ENCODE assay signal across 8 mouse cellular contexts in the genomic region with DNA sequence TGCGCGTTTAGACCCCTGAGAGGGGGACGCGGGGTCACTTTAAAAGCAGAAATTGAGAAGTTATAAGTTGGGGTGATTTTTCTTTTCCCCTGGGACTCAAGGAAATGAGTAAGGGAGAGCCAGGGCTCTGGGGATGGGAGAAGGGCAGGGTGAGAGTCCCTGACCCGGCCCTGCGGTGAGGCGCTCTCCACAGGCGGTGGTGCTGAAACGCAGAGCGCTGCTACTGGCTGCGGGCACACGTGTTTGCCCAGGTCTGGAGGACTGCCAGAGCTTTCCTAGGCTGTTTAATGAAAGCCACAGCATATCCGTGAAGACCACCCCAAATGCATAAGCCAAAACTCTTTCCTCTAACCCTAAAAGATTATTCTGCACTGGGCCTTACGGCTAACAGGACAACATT. TPM values are rescaled to one million over a fixed set of nuclear protein-coding genes. Genes with fewer than 3 reads are reported as not detected.
DNase-seq lines count a peak whose midpoint lies in the region; ATAC-seq and TF ChIP-seq lines count a peak whose summit lies in the region.

No protein-coding gene starts in this region.

- DNase-seq in brain, embryonic 14.5 days (ENCODE audit: low read depth): peak; percentile 78
- peak; percentile 55 for DNase-seq in kidney, postnatal 0 days (ENCODE audit: low spot score)
- peak; percentile 77 for DNase-seq in retina, embryonic 14.5 days (ENCODE audit: low spot score)
- DNase-seq in yolk sac, embryonic 10.5 days (ENCODE audit: low spot score): peak; percentile 52

- no peak for TF ChIP-seq POLR2A in brain, embryonic 14.5 days (IDR thresholded peaks at IDR 0.05; ENCODE audit: borderline replicate concordance, extremely low read depth, insufficient read depth, insufficient read length, poor library complexity, severe bottlenecking)
- no peak for TF ChIP-seq POLR2A in embryonic fibroblast, embryonic 13.5 days (IDR thresholded peaks at IDR 0.05; ENCODE audit: low read depth, low read length)

- H3K36me3 ChIP-seq in E14TG2a.4 (ENCODE audit: insufficient read depth, low read length): no peaks in the 10 kb centered on the region
- no peaks in the 10 kb centered on the region for H3K36me3 ChIP-seq in heart, embryonic 16.5 days (ENCODE audit: control insufficient read depth, insufficient read depth)
- no peaks in the 10 kb centered on the region for H3K36me3 ChIP-seq in kidney, postnatal 0 days (ENCODE audit: insufficient read depth, low read length)
- no peaks in the 10 kb centered on the region for H3K36me3 ChIP-seq in lung, embryonic 16.5 days (ENCODE audit: control insufficient read depth, insufficient read depth, low read length)

- peaks cover 15% of the 10 kb centered on the region for H3K4me1 ChIP-seq in E14TG2a.4 (replicated peaks; ENCODE audit: low read depth, low read length)
- no peaks in the 10 kb centered on the region for H3K4me1 ChIP-seq in embryonic fibroblast, embryonic 13.5 days (ENCODE audit: control insufficient read depth, insufficient read depth, low read length)
- peaks cover 15% of the 10 kb centered on the region for H3K4me1 ChIP-seq in heart, embryonic 16.5 days (ENCODE audit: control insufficient read depth, insufficient read depth, low read length)
- H3K4me1 ChIP-seq in kidney, postnatal 0 days (replicated peaks; ENCODE audit: insufficient read depth, low read length): peaks cover 7% of the 10 kb centered on the region; the same call in 1 of the 2 replicates
- H3K4me1 ChIP-seq in lung, embryonic 16.5 days (replicated peaks; ENCODE audit: control insufficient read depth, insufficient read depth, low read length): peaks cover 7% of the 10 kb centered on the region; the same call in 1 of the 2 replicates

- no peak for ATAC-seq in heart, embryonic 16.5 days (replicated peaks; ENCODE audit: extremely low read depth, insufficient read depth, low FRiP score)
- ATAC-seq in kidney, postnatal 0 days (replicated peaks; ENCODE audit: low FRiP score, low read depth): 0 out of 2 replicates have a peak, but pooled peaks have one; percentile 73
- peak; percentile 79; the same call in 1 of the 2 replicates for ATAC-seq in lung, embryonic 16.5 days (ENCODE audit: low read depth)

- H3K27me3 ChIP-seq in E14TG2a.4 (ENCODE audit: insufficient read depth, low read length): peaks cover 64% of the 10 kb centered on the region
- H3K27me3 ChIP-seq in heart, embryonic 16.5 days (ENCODE audit: control insufficient read depth, insufficient read depth, low read length): peaks cover 42% of the 10 kb centered on the region
- peaks cover 32% of the 10 kb centered on the region for H3K27me3 ChIP-seq in kidney, postnatal 0 days (ENCODE audit: insufficient read depth, low read length)
- H3K27me3 ChIP-seq in lung, embryonic 16.5 days (ENCODE audit: control insufficient read depth, insufficient read depth, low read depth, low read length): peaks cover 34% of the 10 kb centered on the region

- no peak overlapping the region for H3K9ac ChIP-seq in heart, embryonic 16.5 days (ENCODE audit: low read length)
- H3K9ac ChIP-seq in kidney, postnatal 0 days (ENCODE audit: low read depth, low read length): no peak overlapping the region
- H3K9ac ChIP-seq in lung, embryonic 16.5 days (ENCODE audit: low read length): no peak overlapping the region

- WGBS in heart, embryonic 16.5 days: 5% methylated on average over 14 of the region's 14 CpGs
- 7% methylated on average over 14 of the region's 14 CpGs for WGBS in kidney, postnatal 0 days
- WGBS in lung, embryonic 16.5 days: 5% methylated on average over 14 of the region's 14 CpGs

- H3K4me3 ChIP-seq in E14TG2a.4 (replicated peaks; ENCODE audit: low read length): peak overlapping the region; percentile 80
- peak overlapping the region; percentile 25; the same call in 1 of the 2 replicates for H3K4me3 ChIP-seq in embryonic fibroblast, embryonic 13.5 days (ENCODE audit: insufficient read depth, low read length)
- peak overlapping the region; percentile 41 for H3K4me3 ChIP-seq in heart, embryonic 16.5 days (ENCODE audit: low read length)
- peak overlapping the region; percentile 28 for H3K4me3 ChIP-seq in kidney, postnatal 0 days (replicated peaks; ENCODE audit: low read depth, low read length)
- peak overlapping the region; percentile 50 for H3K4me3 ChIP-seq in lung, embryonic 16.5 days (ENCODE audit: low read length)

- no peak for TF ChIP-seq CTCF in E14TG2a.4 (conservative IDR thresholded peaks at IDR 0.05; ENCODE audit: low read length)
- TF ChIP-seq CTCF in brain, embryonic 14.5 days (IDR thresholded peaks at IDR 0.05; ENCODE audit: borderline replicate concordance, extremely low read depth, insufficient read depth, insufficient read length): no peak
- TF ChIP-seq CTCF in embryonic fibroblast, embryonic 13.5 days (IDR thresholded peaks at IDR 0.05; ENCODE audit: borderline replicate concordance, insufficient read depth, low read length): no peak
- TF ChIP-seq CTCF in kidney, postnatal 0 days (IDR thresholded peaks at IDR 0.05; ENCODE audit: low read depth): no peak

- H3K27ac ChIP-seq in embryonic fibroblast, embryonic 13.5 days (ENCODE audit: insufficient read depth, low read length): no peak overlapping the region
- no peak overlapping the region for H3K27ac ChIP-seq in heart, embryonic 16.5 days (ENCODE audit: low read length)
- H3K27ac ChIP-seq in kidney, postnatal 0 days: no peak overlapping the region
- no peak overlapping the region for H3K27ac ChIP-seq in lung, embryonic 16.5 days (ENCODE audit: low read length)

- H3K9me3 ChIP-seq in E14TG2a.4 (ENCODE audit: low read length): no peaks in the 10 kb centered on the region
- H3K9me3 ChIP-seq in heart, embryonic 16.5 days (replicated peaks; ENCODE audit: control insufficient read depth, low read length): no peaks in the 10 kb centered on the region
- H3K9me3 ChIP-seq in kidney, postnatal 0 days (replicated peaks; ENCODE audit: low read length): no peaks in the 10 kb centered on the region
- H3K9me3 ChIP-seq in lung, embryonic 16.5 days (ENCODE audit: control insufficient read depth, low read length): no peaks in the 10 kb centered on the region

- H3K4me2 ChIP-seq in heart, embryonic 16.5 days (ENCODE audit: low read depth, low read length): peak overlapping the region; percentile 53
- peak overlapping the region; percentile 56 for H3K4me2 ChIP-seq in kidney, postnatal 0 days (ENCODE audit: low read length)
- peak overlapping the region; percentile 69 for H3K4me2 ChIP-seq in lung, embryonic 16.5 days (ENCODE audit: low read depth, low read length)

RNA-seq across cellular contexts. Expression of a gene that starts 1.4 kb away (rescaled TPM):
- polyA plus RNA-seq in brain, embryonic 14.5 days (2012; rRNA removed): 59.3 and 82.4 TPM in 2 replicates
- polyA plus RNA-seq in embryonic fibroblast, embryonic 13.5 days (2011; ENCODE audit: insufficient read length, low read depth, missing spikeins): 26.7 and 30.4 TPM in 2 replicates
- 0.58 and 1.1 TPM in 2 replicates for polyA plus RNA-seq in heart, embryonic 16.5 days (2015; fragmentation: Nextera tagmentation; extraction: Ambion mirVana)
- polyA plus RNA-seq in kidney, postnatal 0 days (2015; fragmentation: Nextera tagmentation; extraction: Ambion mirVana): 0.58 and 0.84 TPM in 2 replicates
- 3.8 and 7.2 TPM in 2 replicates for polyA plus RNA-seq in lung, embryonic 16.5 days (2015; fragmentation: Nextera tagmentation; extraction: Ambion mirVana)

RNA-seq across cellular contexts. Expression of a gene that starts 53.8 kb away (rescaled TPM):
- 43.1 and 53.7 TPM in 2 replicates for polyA plus RNA-seq in brain, embryonic 14.5 days (2012; rRNA removed)
- polyA plus RNA-seq in embryonic fibroblast, embryonic 13.5 days (2011; ENCODE audit: insufficient read length, low read depth, missing spikeins): 45.6 and 49.0 TPM in 2 replicates
- 21.5 and 23.2 TPM in 2 replicates for polyA plus RNA-seq in heart, embryonic 16.5 days (2015; fragmentation: Nextera tagmentation; extraction: Ambion mirVana)
- 23.0 and 23.1 TPM in 2 replicates for polyA plus RNA-seq in kidney, postnatal 0 days (2015; fragmentation: Nextera tagmentation; extraction: Ambion mirVana)
- polyA plus RNA-seq in lung, embryonic 16.5 days (2015; fragmentation: Nextera tagmentation; extraction: Ambion mirVana): 26.7 and 27.8 TPM in 2 replicates

Comparison
In these comparisons a context has a peak if more than half of its experiments do, and no peak if none do; other contexts are left out.
1. H3K4me3 ChIP-seq: peak in every context shown above with its lines; median percentile 80 in E14TG2a.4; 50 in lung, embryonic 16.5 days; 41 in heart, embryonic 16.5 days; 28 in kidney, postnatal 0 days; 25 in embryonic fibroblast, embryonic 13.5 days.